Mouse (Mus musculus): ENCODE measurements around the gene Olfr960.

- TF ChIP-seq CHD2 (IDR thresholded peaks at IDR 0.05; ENCODE audit: low read depth, low read length) (no peak), ZC3H11A (IDR thresholded peaks at IDR 0.05; ENCODE audit: borderline replicate concordance, low read depth, low read length) (no peak)
These were observed 12.9 kb downstream of the Olfr960 start for GRCm38 (mm10) chr9:39633913-39634594.

Measured in ES-E14 (cell line).